Mouse (Mus musculus): ENCODE results near the gene Rab40c.

DNA sequence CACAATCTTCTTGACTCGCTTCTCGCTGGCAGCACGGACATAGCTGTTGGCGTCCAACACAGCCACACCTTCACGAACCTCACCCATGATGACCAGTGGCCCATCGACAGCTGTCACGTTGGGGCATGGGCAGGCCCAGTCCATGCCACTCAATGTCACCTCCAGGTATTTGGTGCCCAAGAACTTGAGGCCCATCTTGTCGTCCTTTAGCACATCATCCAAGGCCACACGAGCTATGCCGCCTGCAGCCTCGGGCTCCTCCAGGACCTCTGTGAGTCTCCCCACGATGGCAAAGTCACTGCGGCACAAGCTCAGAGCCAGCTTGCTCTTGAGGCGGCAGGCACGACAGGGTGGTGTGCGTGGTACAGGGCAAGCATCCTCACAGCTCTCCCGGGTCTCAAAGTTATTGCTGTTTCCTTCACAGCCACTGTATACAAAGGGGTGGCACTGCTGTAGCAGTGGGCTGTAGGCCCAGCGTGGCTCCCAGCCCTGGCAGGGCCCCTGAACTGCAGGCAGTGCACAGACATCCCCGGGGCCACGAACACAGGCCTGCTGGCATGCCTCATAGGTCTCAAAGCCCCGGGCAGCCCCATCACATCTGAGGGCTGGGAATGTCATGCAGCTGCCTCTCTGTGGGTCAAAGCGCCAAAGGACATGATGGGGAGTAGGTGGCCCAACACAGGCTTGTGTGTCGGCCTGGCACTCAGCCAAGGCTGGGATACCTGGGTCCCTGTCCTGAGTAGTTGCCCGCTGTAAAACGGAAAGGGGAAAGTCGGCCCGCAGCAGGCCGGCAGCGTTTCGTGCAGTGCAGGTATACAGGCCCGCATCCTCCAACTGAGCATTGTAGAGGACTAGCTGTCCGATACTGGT lies 41.6 kb downstream of the Rab40c start:
- no peak for TF ChIP-seq EP300 (IDR thresholded peaks at IDR 0.05; ENCODE audit: insufficient read depth, low read depth, low read length)
- TF ChIP-seq CTCF (IDR thresholded peaks at IDR 0.05) = no peak
